Mouse (Mus musculus): ENCODE data around the gene Txndc16.

The Txndc16 gene

DNA sequence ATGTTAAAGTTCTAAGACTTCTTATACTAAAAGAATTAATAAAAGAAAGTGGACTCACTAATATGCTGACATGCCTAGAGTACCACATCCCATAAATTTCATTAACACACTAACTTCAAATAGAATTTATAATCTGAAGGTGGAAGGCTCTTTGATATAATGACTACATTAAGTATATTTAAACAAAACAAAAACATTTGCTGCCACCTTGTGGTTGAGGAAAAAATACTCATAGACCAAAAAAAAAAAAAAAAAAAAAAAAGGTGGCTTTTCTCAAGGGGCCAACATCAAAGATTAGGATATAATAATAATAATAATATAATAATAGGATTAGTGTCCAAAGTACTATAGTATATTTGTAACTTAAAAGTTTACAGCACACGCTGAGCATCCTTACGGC lies 66.9 kb downstream of the Txndc16 start:
- no peak for DNase-seq (ENCODE audit: low spot score)

DNA sequence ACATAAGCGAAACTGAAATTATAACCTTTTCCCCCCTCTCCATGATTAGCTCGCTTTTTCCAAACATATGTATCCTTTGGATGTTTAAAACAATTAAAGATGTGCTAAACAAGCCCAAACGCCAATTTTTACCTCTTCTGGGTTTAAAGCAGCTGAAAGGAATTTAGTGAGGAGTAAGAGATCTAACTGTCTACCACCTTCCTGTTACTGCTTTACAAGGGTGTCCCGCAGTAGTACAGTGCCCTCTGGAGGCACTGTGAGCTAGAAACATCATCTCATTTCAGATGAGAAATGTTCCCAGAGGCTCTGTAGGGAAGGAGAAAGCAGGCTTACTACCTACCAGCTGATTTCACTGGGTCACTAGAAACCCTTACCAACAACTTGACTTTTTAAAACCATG lies 77.6 kb downstream of the Txndc16 start:
- peak; percentile 59 for DNase-seq (ENCODE audit: low spot score)

DNA sequence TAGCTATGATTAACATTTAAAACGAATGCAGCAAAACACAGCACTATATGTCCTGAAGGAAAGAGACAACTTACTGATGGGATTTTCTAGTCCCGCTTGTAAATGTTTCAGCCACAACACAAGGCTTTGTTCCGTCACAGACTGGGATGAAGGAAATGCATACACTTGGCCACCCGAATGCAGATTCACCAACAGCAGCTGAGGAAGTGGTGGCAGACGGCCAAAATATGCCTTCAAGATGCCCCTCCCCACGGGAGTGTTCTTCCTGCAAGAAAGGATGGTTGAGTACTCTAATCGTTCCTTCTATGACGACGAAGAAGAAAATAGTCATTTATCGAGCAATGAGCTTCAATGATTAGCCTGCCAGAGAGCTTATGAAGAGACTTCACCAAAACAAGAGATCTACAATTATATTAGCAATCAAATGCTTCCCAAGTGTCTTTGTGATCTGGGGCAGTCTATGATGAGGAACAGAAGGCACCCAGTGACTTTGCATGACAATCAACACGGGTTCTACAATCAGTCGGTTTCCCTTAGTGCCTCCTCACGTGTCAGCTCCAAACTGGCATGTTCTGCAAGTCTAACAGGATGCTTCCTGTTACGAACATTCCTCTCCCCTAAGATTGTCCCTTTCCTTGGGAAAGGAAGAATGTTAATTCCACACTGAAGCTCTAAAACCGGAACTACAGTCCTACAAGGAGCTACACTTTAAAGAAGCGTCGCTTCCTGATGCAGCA lies 79.6 kb downstream of the Txndc16 start:
- no peak for DNase-seq (ENCODE audit: low spot score)

DNA sequence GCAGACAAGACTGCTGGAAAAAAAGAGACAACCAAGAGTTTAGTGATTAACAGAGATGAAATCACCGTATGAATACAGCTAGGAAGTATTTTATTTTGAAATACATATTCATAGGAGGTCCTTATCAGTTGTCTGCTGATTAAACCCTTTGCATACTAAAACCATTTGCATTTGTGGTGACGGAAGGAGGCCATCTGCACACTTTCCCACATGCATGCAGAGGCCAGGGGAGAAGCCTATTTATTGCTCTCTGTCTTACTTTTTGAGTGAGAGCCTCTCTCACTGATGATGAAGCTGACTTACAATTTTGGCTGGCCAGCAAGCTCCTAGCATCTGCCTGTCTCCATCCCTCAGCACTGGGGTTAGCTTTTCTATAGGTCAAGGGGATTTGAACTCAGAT lies 84.2 kb downstream of the Txndc16 start:
- DNase-seq (ENCODE audit: low spot score), result no peak

DNA sequence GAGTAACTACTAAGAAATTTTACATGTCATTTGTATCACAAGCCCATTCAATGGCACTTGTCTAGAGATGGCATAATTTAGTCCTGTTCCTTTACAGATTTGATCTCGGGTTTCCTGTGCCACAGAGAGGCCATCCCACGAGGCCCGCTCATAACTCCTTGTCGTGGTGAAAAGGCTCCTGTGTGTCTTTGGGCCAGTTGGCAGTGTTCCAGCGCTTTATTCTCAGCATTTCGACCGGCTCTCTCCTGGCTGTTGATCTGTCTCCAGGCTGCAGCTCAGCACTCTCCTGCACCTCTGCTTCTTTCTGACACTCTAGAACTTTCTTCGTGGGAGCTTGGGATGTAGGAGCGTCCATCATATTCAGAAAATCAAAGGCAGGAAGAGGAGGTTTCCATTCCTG lies 84.6 kb downstream of the Txndc16 start:
- DNase-seq (ENCODE audit: low spot score), result peak; percentile 52

DNA sequence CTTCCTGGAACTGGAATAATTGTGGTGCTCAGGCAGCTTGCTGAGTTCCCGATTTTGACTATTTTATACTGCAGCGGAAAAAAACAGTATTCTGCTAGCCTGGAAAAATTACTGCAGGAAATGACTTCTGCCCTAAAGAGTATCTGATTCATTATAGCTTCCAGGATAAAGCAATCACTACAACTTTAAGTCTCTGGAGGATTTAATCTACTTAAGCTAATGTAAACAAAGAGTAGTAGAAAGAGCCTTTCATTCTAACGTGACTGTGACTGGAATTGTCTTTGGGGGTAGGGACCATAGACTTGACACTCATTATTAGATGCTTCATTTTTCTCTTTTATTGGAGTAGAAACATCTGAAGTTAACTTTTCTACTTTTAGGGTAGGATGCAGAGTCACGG lies 101.8 kb downstream of the Txndc16 start:
- DNase-seq (ENCODE audit: low spot score), result no peak

DNA sequence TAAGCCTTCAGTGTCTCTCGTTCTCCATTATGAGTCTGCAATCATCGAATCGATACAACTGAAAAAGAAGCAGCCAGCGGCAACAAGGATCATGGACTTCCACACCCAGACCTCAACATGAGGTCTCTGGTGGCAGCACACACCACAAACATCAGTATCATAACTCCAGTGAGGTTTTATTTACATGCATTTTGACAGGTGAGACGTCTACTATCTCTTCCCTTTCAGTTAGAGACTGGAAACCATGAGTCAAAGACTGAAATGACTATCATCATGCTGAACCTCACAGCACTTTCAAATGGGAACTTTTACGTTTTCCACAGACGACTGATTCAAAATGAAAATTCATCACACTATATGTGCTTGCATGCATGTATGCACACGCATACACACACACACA lies 117.9 kb downstream of the Txndc16 start:
- no peak for DNase-seq (ENCODE audit: low spot score)

DNA sequence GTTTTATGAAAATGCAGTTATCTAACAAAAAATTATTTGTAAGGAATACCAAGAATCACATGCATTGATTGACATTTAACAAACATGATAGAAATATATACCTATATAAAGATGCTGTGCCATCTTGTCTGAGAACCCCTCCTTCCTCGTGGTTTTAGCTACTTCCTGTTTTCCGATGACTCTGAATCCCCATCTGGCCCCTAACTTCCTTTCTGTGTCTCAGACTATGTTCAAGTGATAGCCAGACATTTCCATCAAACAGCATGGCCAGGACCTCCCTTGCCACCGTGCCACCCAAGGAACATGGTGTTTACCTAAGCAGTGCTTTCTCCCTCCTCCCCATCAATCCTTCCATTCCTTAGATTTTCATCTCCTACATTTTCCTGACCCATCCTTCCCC lies 127.8 kb downstream of the Txndc16 start:
- DNase-seq (ENCODE audit: low spot score), result no peak

DNA sequence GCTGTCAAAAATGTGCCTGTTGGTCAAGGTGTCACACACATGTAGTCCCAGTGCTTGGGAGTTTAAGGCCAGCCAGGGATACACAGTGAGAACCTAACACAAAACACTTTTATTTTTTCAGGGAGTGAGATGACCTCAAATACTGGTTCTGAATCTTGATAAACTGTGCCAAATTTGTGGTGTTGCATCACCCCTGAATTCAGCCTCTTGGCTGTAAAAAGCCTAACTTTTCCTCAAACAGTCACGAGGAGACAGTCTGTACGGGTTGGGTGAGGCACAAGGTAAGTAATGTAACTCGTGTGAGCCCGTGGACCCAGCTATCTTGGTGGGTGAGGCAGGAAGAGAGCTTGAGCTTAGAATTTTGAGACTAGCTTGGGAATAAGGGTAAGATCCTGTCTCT lies 130.1 kb downstream of the Txndc16 start:
- no peak for DNase-seq (ENCODE audit: low spot score)

DNA sequence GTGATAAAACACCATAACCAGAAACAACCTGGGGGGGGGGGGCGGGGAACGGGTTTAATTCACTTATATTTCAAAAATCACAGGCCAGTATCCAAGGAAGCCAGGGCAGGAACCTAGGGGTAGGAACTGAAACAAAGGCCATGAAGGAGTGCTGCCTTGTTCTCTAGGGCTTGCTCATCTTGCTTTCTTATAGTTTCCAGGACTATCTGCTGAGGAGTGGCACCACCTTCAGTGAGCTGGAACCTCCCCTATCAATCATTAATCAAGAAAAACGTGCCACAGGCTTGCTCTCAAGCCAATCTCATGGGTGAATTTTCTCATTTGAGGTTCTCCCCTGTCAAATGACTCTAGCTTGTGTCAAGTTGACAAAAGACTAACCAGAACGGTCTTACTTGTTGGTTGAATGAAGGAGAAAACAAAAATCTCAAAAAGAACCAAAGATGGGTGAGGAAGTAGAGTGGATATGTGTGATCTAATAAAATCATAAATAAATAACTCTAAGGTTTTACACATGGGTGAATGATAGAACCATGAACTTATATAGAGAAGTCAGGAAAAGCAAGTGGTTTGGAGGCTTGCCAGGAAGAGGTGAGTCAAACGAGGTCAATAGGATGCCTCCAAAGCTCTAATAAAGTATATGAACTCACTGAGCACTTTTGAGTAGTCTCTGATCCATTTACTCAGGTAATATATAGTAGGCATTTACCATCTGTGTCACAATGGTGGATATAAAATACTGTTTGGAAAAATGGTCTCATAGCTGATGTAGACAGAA lies 134.3 kb downstream of the Txndc16 start:
- no peak for DNase-seq (ENCODE audit: low spot score)

DNA sequence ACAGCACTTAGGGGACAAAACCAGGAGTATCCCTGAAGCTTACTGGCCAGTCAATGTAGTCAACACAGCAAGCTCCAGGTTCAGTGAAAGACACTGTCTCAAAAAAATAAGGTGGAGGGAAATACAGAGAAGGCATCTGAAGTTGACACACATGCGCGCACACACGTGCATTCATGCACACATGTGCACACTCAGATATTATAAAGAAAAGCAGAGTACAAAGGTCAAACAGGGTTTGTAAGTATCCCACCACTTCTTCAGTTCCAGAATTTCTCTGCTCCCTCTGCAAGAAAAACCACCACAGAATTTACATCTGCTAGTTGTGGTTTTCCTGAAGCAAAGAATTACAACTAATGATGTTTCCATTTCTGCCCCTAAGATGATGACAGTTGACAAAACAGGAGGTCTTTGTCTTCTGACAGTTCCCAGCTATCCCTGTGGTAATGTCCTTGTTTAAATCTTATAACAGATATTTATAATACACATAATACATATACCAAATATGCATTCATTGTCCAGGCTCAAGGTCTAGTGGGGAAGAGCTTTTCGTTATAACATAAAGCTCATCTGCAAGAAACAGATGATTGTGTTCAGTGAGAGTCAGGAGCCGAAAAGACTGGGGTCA lies 135.4 kb downstream of the Txndc16 start:
- DNase-seq (ENCODE audit: low spot score), result no peak

DNA sequence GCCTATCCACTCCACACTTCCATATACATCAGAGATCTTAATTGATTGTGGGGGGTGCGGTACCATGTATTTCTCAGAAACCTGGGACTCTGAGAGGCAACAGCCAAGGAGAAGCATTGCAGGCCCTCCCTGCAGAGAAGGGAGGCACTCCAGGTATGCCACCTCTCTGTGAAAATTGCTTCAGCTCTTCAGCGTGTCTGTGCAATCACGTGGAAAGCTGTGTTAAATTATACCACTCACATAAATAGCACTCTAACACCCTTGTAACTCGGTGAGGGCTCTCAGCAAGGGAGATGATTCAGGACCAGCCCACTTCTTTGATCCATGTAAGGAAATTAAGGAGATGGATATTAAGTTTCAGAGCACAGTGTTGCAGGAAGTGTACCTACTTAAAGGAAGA lies 136.6 kb downstream of the Txndc16 start:
- no peak for DNase-seq (ENCODE audit: low spot score)

Data from testis, postnatal 10 days (tissue).